Mouse (Mus musculus): Measurements from ENCODE around the gene Slc2a4. TPM values are rescaled to one million over a fixed set of nuclear protein-coding genes. Genes with fewer than 3 reads are reported as not detected.

Slc2a4 gene
- polyA plus RNA-seq, 1 experiment from 2014 or later = 33.5 TPM

DNA sequence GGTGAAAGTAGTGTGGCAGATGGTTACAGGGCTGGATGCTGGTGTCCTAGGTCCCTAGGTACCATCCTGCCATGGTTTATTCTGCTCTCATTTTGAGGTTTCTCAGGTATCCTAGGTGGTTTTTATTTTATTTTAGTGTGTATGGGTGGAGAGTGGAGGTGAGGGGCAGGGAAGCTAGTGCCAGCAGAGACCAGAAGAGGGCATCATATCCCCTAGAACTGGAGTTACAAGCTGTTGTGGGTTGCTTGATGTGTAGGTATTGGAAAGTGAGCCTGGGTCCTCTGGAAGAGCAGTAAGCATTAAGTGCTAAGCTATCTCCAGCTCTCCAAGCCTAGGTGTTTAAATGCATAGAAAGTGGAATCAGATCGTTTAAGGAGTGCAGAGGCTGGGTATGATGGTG is 4.3 kb upstream of the Slc2a4 start:
- Histone ChIP-seq H3K27me3 (no peaks in the 10 kb centered on the region), H3K9ac (no peak overlapping the region), H3K27ac (no peak overlapping the region), H3K9me3 (no peaks in the 10 kb centered on the region), H3K4me2 (no peak overlapping the region), H3K4me3 (no peak overlapping the region), H3K36me3 (no peaks in the 10 kb centered on the region), H3K4me1 (peaks cover 7% of the 10 kb centered on the region)
- no peak for ATAC-seq (ENCODE audit: insufficient number of reproducible peaks, insufficient read depth, low FRiP score, low TSS enrichment, low read depth)
- 41% methylated on average over 1 of the region's 1 CpGs for WGBS

DNA sequence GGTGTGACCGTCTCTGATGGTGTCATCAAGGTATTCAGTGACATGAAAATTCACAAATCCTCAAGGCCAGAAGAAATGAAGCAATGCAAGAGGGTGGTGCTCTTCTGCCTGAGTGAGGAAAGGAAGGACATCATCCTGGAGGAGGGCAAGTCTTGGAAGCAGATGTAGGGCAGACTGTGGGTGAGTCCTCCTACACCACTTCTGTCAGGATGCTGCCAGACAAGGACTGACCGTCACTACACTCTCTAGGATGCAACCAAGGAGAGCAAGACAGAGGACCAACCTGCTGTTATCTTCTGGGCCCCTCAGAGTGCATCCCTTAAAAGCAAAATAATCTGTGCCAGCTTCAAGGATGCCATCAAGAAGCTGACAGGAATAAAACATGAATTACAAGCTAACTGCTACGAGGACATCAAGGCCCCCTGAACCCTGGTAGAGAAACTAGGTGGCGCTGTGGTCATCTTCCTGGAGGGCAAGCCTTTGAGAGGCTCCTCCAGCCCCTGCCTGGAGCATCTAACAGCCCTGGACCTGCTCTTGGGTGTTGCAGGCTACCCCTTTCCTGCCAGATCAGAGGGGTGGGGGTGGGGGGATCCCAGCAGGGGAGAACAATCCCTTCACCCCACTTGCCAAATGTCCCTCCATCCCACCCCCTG is 2.9 kb upstream of the Slc2a4 start:
- H3K4me2 ChIP-seq = no peak overlapping the region
- no peak overlapping the region for H3K4me3 ChIP-seq
- ATAC-seq (ENCODE audit: insufficient number of reproducible peaks, insufficient read depth, low FRiP score, low TSS enrichment, low read depth) = no peak
- peaks cover 21% of the 10 kb centered on the region for H3K4me1 ChIP-seq
- no peaks in the 10 kb centered on the region for H3K27me3 ChIP-seq
- no peak overlapping the region for H3K27ac ChIP-seq
- H3K9ac ChIP-seq = no peak overlapping the region
- 41% methylated on average over 4 of the region's 4 CpGs for WGBS
- peaks cover 4% of the 10 kb centered on the region for H3K36me3 ChIP-seq
- no peaks in the 10 kb centered on the region for H3K9me3 ChIP-seq

DNA sequence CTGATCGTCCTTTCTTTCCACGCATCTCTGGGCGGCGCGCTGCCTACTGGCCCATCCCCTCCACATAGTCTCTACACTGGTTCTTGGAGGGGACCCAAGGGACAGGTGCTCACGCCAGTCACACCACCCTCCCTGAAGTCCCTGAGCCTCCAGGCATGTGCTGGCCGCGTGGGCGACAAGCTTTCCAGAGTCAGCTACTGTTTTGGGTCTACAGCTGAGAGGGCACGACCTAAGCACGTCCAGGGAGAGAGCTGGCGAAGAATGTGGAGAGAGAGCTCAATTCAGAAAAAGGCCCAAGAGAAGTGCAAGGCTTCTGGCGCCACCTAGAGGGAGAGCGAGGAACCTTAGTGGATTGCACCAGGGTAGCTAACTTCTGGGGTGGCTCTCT is 769 bp upstream of the Slc2a4 start:
- Histone ChIP-seq H3K9ac (peak overlapping the region; percentile 70), H3K4me1 (peaks cover 29% of the 10 kb centered on the region), H3K4me3 (peak overlapping the region; percentile 54), H3K27ac (peak overlapping the region; percentile 92), H3K9me3 (no peaks in the 10 kb centered on the region), H3K27me3 (no peaks in the 10 kb centered on the region), H3K4me2 (peak overlapping the region; percentile 71), H3K36me3 (peaks cover 25% of the 10 kb centered on the region)
- peak; percentile 34 for ATAC-seq (ENCODE audit: insufficient number of reproducible peaks, insufficient read depth, low FRiP score, low TSS enrichment, low read depth)
- WGBS = under 1% methylated on average over 14 of the region's 14 CpGs

DNA sequence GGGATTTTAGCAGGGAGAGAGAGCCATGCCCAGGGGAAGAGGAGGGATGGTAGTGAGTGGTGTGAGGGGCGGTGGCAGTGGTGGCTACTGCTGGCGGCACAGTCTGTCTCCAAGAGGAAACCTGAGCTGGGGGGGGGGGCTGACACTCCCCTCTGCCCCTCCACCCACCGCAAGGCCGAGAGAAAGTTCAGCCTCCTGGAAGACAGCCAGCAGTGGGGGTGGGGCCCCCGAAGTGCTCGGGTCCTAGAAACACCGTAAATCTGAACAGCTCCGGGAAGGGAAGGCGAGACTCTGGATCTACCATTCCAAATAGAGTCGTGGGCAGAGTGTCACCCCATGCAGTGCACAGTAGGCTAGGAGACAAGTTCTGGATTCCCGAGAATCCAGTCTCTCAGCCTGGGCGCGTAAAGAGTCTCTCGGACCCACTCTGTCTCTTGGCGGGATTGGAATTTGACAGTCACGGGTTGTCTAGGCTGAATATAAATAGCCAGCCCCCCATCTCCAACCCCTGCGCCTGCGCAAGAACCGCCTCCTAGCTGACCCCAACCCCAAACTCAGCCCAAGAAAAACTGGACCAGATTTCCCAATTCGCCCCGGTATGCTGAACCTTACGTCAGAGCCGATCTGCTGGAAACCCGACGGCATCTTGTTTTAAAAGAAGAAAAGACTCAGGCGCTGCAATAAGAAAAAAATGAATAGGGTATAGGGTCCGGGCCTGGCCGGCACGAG is 487 bp downstream of the Slc2a4 start:
- peak overlapping the region; percentile 54 for H3K4me3 ChIP-seq
- peak overlapping the region; percentile 70 for H3K9ac ChIP-seq
- peak; percentile 21; the same call in 1 of the 2 replicates for ATAC-seq (ENCODE audit: insufficient number of reproducible peaks, insufficient read depth, low FRiP score, low TSS enrichment, low read depth)
- H3K27ac ChIP-seq = peak overlapping the region; percentile 92
- H3K36me3 ChIP-seq = peaks cover 38% of the 10 kb centered on the region
- WGBS = under 1% methylated on average over 29 of the region's 29 CpGs
- peaks cover 29% of the 10 kb centered on the region for H3K4me1 ChIP-seq
- H3K9me3 ChIP-seq = no peaks in the 10 kb centered on the region
- peak overlapping the region; percentile 71 for H3K4me2 ChIP-seq
- H3K27me3 ChIP-seq = no peaks in the 10 kb centered on the region

DNA sequence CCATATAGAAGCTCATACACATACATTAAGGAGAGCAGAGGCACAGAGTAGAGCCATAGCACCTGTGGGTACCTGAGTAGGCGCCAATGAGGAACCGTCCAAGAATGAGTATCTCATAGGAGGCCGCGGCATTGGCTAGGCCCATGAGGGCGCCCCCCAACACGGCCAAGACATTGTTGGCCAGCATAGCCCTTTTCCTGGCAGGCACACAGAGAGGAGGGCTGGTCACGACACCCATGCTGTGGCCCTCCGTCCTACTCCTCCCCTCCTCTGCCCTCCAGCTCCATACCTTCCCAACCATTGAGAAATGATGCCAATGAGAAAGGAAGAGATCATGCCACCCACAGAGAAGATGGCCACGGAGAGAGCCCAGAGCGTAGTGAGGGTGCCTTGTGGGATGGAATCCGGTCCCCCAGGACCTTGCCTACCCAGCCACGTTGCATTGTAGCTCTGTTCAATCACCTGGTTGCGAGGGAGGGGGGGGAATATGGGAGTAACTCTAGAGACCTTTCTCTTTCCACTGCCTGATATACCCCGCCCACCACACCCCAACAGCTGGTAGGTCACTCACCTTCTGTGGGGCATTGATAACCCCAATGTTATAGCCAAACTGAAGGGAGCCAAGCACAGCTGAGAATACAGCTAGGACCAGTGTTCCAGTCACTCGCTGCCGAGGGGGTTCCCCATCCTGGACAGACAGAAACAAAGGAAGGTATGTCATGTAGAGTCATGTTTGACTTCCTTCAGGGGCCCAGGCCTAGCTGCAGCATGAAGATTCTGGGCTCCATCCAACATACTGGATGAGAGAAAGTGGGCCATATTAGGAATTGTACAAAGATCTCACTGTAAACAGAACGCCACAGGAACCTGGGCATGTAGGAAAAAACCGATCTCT is 1.7 kb downstream of the Slc2a4 start:
- H3K9ac ChIP-seq = peak overlapping the region; percentile 70
- no peak for ATAC-seq (ENCODE audit: insufficient number of reproducible peaks, insufficient read depth, low FRiP score, low TSS enrichment, low read depth)
- peak overlapping the region; percentile 92; the same call in 1 of the 2 replicates for H3K27ac ChIP-seq
- peaks cover 44% of the 10 kb centered on the region for H3K36me3 ChIP-seq
- peaks cover 29% of the 10 kb centered on the region for H3K4me1 ChIP-seq
- 85% methylated on average over 18 of the region's 18 CpGs for WGBS
- H3K27me3 ChIP-seq = no peaks in the 10 kb centered on the region
- H3K4me3 ChIP-seq = peak overlapping the region; percentile 54
- H3K9me3 ChIP-seq = no peaks in the 10 kb centered on the region
- peak overlapping the region; percentile 71 for H3K4me2 ChIP-seq

DNA sequence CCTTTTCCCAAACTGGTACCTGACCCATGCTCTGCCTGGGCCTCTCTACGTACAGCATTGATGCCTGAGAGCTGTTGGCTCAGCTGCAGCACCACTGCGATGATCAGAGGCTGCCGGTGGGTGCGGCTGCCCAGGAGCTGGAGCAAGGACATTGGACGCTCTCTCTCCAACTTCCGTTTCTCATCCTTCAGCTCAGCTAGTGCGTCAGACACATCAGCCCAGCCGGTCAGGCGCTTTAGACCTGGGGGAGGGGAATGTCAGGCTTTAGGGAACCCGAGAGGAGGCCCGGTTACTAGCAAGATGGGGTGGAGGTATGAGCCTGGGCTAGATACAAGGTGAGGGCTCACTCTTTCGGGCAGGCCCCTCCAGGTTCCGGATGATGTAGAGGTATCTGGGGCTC is 2.8 kb downstream of the Slc2a4 start:
- no peak for ATAC-seq (ENCODE audit: insufficient number of reproducible peaks, insufficient read depth, low FRiP score, low TSS enrichment, low read depth)
- H3K9me3 ChIP-seq = no peaks in the 10 kb centered on the region

DNA sequence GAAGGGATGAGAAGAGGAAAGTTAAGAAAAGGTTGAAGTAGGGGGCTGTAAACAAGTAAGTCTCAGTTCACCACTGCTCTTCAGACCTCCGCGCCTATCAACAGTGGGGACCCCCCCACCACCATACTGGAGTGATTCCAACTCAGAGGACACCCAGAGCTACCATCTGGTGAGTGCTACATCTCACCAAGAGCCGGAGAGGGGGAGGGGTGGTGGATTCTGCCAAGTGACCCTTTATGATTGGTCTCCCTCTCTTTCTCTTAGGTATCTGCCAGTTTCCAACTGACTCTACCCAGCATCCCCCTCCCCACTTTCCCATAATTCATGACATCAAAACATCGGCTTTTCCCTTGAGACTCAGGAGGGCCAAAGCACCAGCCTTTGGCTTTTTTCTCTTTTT is 7.0 kb downstream of the Slc2a4 start:
- no peak for ATAC-seq (ENCODE audit: insufficient number of reproducible peaks, insufficient read depth, low FRiP score, low TSS enrichment, low read depth)
- H3K27ac ChIP-seq = no peak overlapping the region
- H3K36me3 ChIP-seq = peaks cover 41% of the 10 kb centered on the region
- no peak overlapping the region for H3K4me2 ChIP-seq
- H3K9ac ChIP-seq = no peak overlapping the region
- H3K4me1 ChIP-seq = peaks cover 37% of the 10 kb centered on the region
- H3K9me3 ChIP-seq = no peaks in the 10 kb centered on the region
- no peak overlapping the region for H3K4me3 ChIP-seq
- 84% methylated on average over 4 of the region's 4 CpGs for WGBS
- H3K27me3 ChIP-seq = peaks cover 20% of the 10 kb centered on the region

More for the DNA sequence above, 2.8 kb downstream of the Slc2a4 start:
- Histone ChIP-seq H3K4me1 (peaks cover 29% of the 10 kb centered on the region), H3K27me3 (no peaks in the 10 kb centered on the region), H3K36me3 (peaks cover 44% of the 10 kb centered on the region), H3K4me3 (0 out of 2 replicates have a peak overlapping the region, but pooled peaks have one; percentile 1), H3K4me2 (no peak overlapping the region), H3K27ac (no peak overlapping the region), H3K9ac (peak overlapping the region; percentile 21; the same call in 1 of the 2 replicates)
- WGBS = 78% methylated on average over 13 of the region's 13 CpGs

DNA sequence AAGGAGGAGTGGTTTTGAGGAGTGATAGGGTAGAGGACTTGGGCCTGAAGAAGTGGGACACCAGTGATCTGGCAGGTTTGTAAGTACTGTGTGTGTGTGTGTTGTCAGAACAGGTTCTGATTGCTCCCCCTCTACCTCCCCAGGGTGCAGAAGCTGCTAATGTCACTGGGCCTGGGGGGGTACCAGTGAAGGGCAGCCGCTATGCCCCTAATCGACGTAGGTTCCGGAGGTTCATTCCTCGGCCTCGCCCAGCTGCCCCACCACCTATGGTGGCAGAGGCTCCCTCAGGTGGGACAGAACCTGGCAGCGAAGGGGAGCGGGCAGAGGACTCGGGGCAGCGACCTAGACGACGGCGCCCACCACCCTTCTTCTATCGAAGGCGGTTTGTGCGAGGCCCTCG is 8.3 kb downstream of the Slc2a4 start:
- Histone ChIP-seq H3K4me3 (no peak overlapping the region), H3K9me3 (no peaks in the 10 kb centered on the region), H3K36me3 (peaks cover 29% of the 10 kb centered on the region), H3K27ac (no peak overlapping the region), H3K9ac (no peak overlapping the region), H3K27me3 (peaks cover 20% of the 10 kb centered on the region), H3K4me2 (no peak overlapping the region), H3K4me1 (peaks cover 29% of the 10 kb centered on the region)
- 90% methylated on average over 17 of the region's 17 CpGs for WGBS
- no peak for ATAC-seq (ENCODE audit: insufficient number of reproducible peaks, insufficient read depth, low FRiP score, low TSS enrichment, low read depth)

DNA sequence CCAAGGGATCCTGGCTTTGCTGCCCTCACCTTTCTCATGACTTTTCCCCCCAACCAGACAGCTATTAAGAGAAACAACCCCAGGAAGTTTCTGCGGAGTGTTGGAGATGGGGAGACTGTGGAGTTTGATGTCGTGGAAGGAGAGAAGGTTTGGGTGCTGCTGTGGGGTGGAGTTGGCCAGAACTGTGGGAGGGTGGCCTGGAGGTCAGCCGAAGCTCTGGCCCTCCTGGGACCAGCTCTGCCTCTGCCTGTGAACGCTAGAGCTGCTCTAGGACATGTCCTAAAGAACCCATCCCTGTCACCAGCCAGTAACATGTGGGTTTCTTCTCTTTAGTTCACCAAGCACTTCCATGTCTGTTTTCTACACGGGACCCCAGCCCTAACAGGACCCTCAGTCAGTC is 8.8 kb downstream of the Slc2a4 start:
- Histone ChIP-seq H3K4me3 (no peak overlapping the region), H3K4me1 (peaks cover 34% of the 10 kb centered on the region), H3K27me3 (peaks cover 20% of the 10 kb centered on the region), H3K9me3 (no peaks in the 10 kb centered on the region), H3K27ac (no peak overlapping the region), H3K9ac (no peak overlapping the region), H3K36me3 (peaks cover 23% of the 10 kb centered on the region), H3K4me2 (no peak overlapping the region)
- ATAC-seq (ENCODE audit: insufficient number of reproducible peaks, insufficient read depth, low FRiP score, low TSS enrichment, low read depth) = no peak
- 60% methylated on average over 5 of the region's 5 CpGs for WGBS

DNA sequence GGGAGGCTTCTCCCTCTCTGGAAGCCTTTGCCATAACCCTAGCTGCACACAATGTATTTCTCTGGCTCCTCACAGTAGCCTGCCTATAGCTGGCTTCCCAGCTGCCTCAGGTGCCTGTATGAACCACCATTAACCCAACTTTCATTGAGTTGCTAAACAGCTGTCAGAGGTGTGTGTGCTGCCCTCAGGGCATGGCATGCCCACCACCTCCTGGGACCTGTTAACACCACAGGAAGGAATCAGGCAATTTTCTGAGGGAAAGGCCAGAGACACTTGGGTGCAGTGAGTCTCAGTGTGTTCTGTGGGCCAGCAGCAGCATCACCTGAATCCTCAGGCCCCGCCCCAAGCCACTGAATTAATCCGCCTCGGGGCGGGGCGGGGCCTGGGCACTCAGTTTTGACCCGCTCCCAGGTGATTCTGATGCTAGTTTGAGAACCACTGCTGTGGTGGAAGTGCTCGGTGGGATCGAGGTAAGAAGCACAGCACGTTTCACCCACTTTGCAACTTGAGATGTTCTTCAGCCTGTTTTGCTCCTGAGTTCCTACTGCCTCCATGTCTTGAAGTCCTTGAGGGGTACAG is 9.5 kb downstream of the Slc2a4 start:
- no peak for ATAC-seq (ENCODE audit: insufficient number of reproducible peaks, insufficient read depth, low FRiP score, low TSS enrichment, low read depth)
- H3K27ac ChIP-seq = 0 out of 2 replicates have a peak overlapping the region, but pooled peaks have one; percentile 5
- 0 out of 2 replicates have a peak overlapping the region, but pooled peaks have one; percentile 22 for H3K9ac ChIP-seq
- no peak overlapping the region for H3K4me3 ChIP-seq
- H3K4me1 ChIP-seq = peaks cover 37% of the 10 kb centered on the region
- peaks cover 16% of the 10 kb centered on the region for H3K36me3 ChIP-seq
- H3K9me3 ChIP-seq = no peaks in the 10 kb centered on the region
- peaks cover 20% of the 10 kb centered on the region for H3K27me3 ChIP-seq
- no peak overlapping the region for H3K4me2 ChIP-seq
- 19% methylated on average over 9 of the region's 9 CpGs for WGBS

DNA sequence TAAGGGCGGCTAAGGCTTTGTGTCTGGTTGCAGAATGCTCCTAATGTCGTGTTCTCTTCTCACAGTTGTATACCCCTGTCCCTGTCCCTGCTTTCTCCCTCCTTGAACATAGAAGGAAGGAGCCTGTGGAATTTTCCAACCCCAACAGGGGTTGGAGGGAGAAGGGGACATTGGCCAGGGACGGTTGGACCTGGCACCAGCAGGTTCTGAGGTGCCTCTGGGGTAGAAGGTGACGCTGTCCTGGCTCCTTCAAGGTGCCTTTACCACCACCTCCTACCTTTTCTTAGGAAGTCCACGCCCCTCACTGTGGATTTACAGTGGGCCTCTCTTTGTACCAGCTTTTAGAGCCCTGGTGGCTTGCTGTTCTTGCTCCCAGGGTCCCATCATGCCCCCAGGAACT is 10.2 kb downstream of the Slc2a4 start:
- 0 out of 2 replicates have a peak overlapping the region, but pooled peaks have one; percentile 52 for H3K9ac ChIP-seq
- ATAC-seq (ENCODE audit: insufficient number of reproducible peaks, insufficient read depth, low FRiP score, low TSS enrichment, low read depth) = no peak
- H3K4me1 ChIP-seq = peaks cover 37% of the 10 kb centered on the region

More for the DNA sequence above, 10.2 kb downstream of the Slc2a4 start:
- Histone ChIP-seq H3K4me3 (no peak overlapping the region), H3K27me3 (peaks cover 20% of the 10 kb centered on the region), H3K36me3 (peaks cover 10% of the 10 kb centered on the region), H3K4me2 (0 out of 2 replicates have a peak overlapping the region, but pooled peaks have one; percentile 100), H3K9me3 (no peaks in the 10 kb centered on the region), H3K27ac (no peak overlapping the region; the same call in 1 of the 2 replicates)
- 60% methylated on average over 5 of the region's 5 CpGs for WGBS
